Mouse (Mus musculus): ENCODE results near the gene Galk2.

Gene Galk2

DNA sequence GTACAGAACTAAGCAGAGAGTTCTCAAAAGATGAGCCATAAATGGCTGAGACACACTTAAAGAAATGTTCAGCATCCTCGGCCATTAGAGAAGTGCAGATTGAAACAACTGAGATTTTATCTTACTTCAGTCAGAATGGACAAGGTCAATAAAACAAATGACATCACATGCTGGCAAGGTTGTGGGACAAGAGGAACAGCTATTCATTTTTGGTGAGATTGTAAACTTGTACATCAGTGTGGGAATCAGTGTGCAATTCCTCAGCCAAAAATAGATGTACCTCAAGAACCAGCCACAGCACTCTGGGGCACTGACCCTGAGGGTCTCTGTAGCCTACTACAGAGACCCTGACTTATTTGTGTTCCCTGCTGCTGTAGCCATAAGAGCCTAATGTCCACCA, 84.4 kb downstream of the Galk2 start:
- DNase-seq, result no peak

DNA sequence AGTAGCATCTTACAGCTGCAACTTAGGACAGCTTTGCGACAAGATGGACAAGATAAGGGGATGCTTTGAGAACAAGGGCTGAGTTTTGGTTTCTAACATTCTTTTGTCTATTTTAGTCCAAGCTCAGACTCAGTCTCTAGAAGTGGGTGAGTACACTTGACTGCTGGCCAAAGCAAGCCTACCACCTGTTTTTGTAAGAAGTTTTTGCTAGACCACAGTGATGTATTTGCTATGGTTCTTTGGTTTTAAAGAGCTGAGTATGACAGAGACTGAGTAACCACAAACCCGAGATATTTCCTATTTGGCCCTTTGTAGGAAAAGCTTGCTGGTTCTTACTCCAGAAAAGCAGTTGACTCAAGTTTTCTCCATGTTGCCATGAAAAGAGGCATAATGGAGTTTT, 89.3 kb downstream of the Galk2 start:
- no peak for DNase-seq

DNA sequence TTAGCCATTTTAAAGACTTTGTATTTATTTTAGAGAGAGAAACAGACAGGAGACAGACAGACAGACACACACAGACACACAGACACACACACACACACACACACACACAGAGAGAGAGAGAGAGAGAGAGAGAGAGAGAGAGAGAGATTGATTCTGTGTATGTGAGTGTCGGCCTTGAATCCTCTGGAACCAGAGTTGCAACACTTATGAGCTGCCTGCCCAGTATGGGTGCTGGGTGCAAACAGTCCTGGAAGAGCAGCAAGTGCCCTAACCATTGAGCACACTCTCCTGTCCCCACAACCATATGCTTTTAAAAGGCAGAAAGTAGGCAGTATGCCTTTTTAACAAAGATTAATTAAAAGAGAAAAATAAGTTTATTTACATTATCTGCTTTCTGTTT, 109.9 kb downstream of the Galk2 start:
- no peak for DNase-seq

DNA sequence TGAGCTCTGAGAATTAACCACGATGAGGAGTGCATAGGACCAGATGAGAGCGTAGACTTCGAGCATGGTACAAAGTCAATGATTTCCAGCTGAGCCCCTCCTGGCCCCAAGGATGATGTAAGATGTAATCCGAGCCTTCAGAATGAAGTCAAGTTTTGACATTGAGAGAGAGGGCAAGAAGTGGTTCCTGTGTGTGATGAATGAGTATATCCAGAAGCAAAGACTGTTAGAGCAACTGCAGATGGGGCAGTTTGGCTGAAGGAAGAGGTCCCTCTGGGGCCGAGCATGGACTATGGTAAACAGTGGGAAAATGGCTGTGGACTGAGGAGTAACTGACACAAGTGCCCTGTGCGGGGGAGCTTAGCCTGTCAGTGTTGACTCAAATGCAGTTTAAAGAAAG, 114.3 kb downstream of the Galk2 start:
- no peak for DNase-seq

DNA sequence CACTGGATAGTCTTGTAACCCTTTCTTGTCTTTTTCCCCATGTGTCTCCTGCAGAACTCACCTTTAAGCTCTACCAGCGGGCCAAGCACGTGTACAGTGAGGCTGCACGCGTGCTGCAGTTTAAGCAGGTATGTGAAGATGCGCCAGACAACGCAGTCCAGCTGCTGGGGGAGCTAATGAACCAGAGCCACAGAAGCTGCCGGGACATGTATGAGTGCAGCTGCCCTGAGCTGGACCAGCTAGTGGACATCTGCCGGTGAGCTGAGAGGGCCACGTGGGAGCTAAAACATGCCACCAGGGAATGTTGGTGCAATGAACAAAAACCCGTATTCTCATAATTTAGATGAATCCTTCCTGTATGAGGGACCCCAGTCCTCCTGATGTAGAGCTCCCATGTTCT, 116.3 kb downstream of the Galk2 start:
- no peak for DNase-seq

DNA sequence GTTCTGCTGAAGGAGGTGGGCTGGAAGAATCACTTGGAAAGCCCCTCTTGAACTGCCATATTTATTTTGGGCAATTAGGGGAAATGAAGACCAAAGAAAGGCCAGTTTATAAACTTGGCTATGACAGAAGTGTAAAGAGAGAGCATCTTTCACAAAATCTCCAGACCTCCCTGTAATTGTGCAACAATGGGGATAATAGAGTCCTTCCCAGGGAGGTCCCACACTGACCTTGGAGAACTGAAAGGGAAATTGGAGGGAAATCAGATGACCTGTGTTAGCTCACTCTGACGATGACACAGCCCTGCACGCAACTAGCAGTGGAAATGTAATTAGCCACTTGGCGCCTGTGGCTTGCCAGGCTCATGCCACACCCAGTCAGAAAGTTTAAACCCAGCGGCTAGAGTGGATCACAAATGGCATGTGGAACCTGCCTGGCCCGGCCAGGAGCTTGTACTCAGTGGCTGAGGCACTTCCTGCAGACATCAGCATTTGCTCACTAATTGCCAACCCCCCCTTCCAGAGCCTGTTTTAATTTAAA, 117.0 kb downstream of the Galk2 start:
- DNase-seq, result no peak

DNA sequence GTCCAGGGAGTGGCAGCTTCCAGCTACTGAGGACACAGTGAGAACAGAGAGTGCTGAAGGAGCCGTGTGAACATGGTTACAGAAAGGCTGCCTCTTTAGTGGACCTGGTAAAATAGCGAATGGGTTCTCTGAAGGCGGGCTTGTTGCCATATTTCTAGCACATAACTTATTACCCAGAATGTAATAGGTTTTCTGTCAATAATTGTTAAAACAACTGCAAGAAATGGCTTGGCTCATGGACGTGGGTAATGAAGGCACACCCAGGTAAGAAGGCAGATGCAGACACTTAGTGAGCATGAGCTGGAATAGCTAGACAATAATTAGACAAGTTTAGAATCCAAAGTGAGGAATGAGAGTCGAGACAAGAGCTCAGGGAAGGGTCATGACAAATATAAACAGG, 143.4 kb downstream of the Galk2 start:
- no peak for DNase-seq

DNA sequence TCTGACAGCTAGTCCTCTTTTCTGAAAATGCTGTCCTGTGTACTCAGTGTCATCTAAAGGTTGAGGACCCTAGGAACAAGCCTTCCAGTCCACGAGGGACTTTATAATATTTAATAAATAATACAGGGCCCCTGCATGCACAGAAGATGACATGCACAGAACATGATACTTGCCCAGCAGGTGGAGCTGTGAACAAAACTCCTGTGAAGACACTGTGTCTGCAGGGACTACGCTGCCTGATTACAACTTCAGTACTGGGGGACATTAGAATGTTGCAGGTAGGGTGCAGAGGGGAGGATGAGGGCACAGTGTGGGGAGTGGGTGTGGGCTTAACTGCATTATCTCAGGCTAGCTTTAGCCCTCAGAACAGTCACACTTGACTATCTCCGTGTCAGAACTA, 147.2 kb downstream of the Galk2 start:
- DNase-seq, result no peak

DNA sequence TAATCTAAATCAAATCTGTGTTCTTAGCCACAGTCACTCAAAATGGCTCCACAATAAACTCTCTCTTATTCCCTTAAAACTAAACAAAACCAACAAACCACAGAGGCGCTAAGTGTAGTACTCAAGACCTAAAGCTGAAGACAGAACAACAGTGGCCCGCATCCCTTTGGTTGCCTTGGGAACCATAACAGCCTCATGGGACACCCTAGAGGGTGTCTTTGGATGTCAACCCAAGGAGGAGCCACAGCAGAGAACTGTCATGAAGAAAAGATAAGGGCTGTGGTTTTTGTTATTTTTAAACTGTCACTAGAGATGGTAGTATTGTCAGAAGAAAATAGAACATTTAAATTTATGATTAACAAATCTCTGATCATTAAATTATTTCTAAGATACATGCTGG, 147.8 kb downstream of the Galk2 start:
- DNase-seq, result no peak

DNA sequence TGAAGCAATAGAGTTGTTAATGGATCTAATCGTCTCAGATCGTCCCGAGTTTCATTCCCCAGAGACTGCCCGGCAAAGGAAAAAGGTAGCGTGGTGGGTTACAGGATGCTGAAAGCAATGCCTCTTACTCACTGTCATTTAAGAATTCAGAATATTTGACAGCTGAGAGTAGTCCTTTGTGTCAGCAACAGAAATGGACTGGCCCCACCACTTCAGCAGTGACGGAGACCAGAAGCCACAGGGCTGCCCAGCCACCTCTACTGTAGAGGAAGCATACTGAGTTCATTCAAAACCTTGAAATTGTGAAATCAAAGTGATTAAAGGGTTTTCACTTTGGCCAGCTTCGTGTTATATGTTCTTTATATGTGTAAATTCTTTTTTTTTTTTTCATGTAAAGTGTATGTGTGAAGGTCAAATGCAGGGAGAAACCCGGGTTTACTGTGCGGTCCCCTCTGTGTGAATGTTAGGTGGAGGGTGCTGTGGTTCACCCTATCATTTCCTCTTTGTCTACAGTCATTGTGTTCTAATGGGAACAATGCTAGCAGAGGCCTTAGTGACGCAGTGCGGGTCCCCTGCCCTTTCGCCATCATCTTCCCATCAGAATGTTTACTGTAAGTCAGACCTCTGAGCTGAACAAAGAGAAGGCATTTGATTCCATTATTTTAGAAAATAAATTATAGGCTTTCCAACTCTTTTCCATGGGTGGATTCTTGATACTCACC, 156.2 kb downstream of the Galk2 start:
- DNase-seq, result no peak

DNA sequence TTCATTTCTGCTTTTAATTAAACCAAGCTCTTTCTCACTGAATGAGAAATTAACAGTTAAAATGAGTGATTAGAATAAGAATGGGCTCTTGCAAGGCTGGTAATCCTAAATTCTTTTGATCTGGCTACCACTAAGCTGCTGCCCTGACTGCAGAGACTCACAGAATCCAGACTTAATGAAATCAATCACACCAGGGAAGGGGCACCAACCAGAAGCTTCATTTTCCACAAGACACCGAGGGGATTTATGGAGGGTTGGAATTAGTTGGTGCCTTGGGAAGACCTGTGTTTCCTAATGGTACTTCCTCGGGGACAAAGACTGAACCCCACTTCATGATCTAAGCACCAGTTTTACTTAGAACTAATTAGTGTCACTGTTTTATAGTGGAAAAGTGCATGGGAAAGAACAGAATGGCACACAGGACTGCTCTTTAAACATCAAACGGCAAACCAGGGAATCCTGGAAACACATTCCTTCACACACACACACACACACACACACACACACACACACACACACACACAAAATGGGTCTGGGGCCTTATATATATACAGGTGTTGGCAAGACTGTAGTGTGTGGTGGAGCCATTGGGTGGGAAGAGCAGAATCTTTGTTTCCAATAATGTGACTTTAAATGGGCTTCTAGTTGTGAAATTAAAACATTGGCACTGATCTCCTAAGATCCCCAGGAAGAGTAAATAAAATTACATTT, 157.0 kb downstream of the Galk2 start:
- no peak for DNase-seq

DNA sequence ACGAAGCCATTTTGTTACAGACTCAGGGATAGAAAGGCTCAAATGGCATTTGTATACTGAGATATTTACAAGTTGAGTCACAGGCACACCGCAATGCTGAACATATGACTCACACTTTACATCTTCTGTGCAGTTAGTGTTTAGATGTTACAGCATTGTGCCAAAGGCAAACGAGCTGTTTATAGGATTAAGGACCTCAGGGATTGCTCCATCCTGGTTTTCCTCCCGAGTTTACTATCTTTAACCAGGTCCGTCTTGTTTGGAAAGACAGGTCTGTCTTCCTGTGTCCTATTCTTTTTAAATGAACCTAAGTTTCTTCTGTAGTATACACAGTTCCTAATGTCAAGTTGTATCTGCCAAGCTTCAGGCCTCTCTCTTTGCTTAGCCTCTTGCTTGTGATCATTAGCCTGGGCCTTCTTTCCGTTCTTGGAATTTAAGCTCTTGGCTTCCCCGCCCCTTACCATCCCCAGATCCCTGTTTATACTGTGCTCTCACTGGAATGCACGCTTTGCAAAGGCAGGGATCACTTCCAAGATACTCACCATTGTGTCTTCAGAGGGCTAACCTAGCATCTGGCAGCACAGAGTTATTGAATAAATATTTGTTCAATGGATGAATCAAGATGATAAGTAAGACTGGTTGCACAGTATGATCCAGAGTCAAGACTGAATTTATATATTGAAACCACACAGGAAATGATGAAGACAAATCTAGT, 172.4 kb downstream of the Galk2 start:
- DNase-seq, result no peak

DNA sequence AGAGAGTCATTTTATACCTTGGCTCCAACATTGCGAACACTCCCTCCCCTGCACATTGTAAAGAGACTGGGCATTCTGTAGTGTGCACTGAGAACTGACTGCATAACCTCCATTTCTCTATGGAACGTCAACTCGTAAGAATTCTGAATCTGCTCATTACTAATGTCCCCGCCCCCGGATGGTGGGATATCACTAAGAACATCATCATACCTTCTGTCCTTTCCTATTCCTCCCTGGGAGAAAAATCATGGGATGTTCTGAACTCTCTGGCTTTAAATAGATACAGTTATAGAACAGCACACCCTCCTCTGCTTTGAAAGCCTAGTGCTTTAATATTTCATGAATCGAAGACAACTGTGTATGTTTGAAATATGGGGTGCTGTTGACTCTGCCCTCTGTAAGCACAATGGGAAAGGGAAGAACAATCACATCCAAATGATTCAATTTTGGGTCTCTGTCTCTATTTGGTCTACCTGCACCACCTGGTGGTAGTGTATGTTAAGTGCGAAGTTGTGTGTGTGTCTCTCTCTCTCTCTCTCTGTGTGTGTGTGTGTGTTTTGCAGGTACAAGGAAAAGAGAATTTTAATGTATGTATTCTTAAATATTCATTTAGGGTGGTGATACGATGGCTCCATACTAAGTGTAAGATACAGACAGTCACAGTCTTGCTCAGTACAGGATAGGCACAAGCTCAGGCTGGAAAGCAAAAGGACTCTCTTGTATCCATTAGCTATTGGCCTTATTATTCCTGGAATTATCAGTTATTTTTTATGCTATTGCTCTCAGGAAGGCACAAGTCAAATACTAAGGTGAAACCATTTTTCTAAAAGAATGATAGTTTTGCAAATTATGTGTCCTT, 174.4 kb downstream of the Galk2 start:
- DNase-seq, result no peak

Data from thymus, adult 18-20 months (tissue).